Mouse (Mus musculus) G1E (cell line): Measurements from ENCODE around the gene Dab2.

ENCODE experiments used
- CTCF ChIP-seq: IDR thresholded peaks from 2 replicates; pipeline ENCODE4 v1.5.1; 2012; ENCODE audit warnings: low read depth, low read length, inconsistent platforms, mixed read lengths
- GATA1 ChIP-seq: IDR thresholded peaks from 2 replicates; pipeline ENCODE4 v1.6.1; 2012; ENCODE audit warnings: borderline replicate concordance, low read length, inconsistent platforms, mixed read lengths
- TAL1 ChIP-seq: conservative IDR thresholded peaks from 2 replicates; pipeline ENCODE4 v1.6.1; 2012; ENCODE audit warnings: low read depth, low read length, inconsistent platforms, mixed read lengths

- TF ChIP-seq CTCF, result no peak
- TF ChIP-seq TAL1, result no peak
- TF ChIP-seq GATA1, result no peak
Measured at GRCm38 (mm10) chr15:6438685-6439084, 139.1 kb downstream of the Dab2 start.
